In the genomic region with DNA sequence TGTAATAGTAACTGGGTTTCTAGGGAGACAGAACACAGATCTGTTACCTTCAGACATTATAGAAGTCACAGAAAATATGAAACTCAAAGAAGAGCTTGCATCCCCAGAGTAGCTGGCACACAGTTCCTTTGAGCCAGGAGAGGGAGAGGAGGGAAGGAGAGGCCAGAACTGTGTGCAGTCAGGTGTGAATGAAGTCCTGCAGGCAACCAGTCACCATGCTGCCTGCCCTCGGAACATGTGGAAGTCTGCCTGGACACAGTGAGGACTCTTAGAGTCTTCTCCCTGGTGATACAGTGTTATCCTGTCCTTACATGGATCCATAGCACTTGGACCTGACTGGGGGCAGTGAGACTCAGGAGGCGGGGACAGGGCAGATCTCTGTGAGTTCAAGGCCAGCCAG, we compare ENCODE assay signal across 22 mouse cellular contexts. TPM values are rescaled to one million over a fixed set of nuclear protein-coding genes. Genes with fewer than 3 reads are reported as not detected.
"Had no signal": no experiment of that assay in that cellular context is flagged by ENCODE, and none has a peak within 500 bp of the region (broad histone marks: within the 10 kb centered on the region; RNA-seq: fewer than 3 reads in every experiment).

No protein-coding gene starts in this region.

- H3K9me3 ChIP-seq: lung, embryonic 15.5 days; midbrain, embryonic 10.5 days; midbrain, embryonic 12.5 days; neural tube, embryonic 13.5 days; neural tube, embryonic 15.5 days had no signal

- H3K4me3 ChIP-seq: lung, embryonic 15.5 days; midbrain, embryonic 10.5 days; midbrain, embryonic 12.5 days; myocyte; neural tube, embryonic 13.5 days; neural tube, embryonic 15.5 days had no signal

- H3K4me1 ChIP-seq: lung, embryonic 15.5 days; midbrain, embryonic 12.5 days had no signal

- ATAC-seq: liver, postnatal 0 days; lung, postnatal 0 days; midbrain, embryonic 16.5 days had no signal

- H3K36me3 ChIP-seq: lung, embryonic 15.5 days; midbrain, embryonic 10.5 days; midbrain, embryonic 12.5 days; neural tube, embryonic 13.5 days; neural tube, embryonic 15.5 days had no signal

- DNase-seq: liver, postnatal 0 days; lung, adult 2 months; lung, postnatal 14 days; lung, postnatal 36 days; midbrain, embryonic 14.5 days; retina, postnatal 1 day; right cerebral cortex, adult 18-20 months; right cerebral cortex, postnatal 25 days; right cerebral cortex, postnatal 4 days; spleen, adult 18-20 months; thymus, adult 18-20 months; thymus, postnatal 14 days; thymus, postnatal 36 days had no signal

- H3K9ac ChIP-seq: liver, postnatal 0 days; lung, embryonic 15.5 days; midbrain, embryonic 12.5 days; neural tube, embryonic 13.5 days; neural tube, embryonic 15.5 days had no signal

- H3K27ac ChIP-seq: lung, embryonic 15.5 days; macrophage; midbrain, embryonic 10.5 days; midbrain, embryonic 12.5 days; neural tube, embryonic 13.5 days; neural tube, embryonic 15.5 days had no signal

- H3K27me3 ChIP-seq: lung, embryonic 15.5 days; neural tube, embryonic 13.5 days; neural tube, embryonic 15.5 days had no signal

- H3K4me2 ChIP-seq: lung, embryonic 15.5 days; midbrain, embryonic 12.5 days; neural tube, embryonic 13.5 days; neural tube, embryonic 15.5 days had no signal

RNA-seq across cellular contexts. Expression of a gene that starts 13.7 kb away (rescaled TPM):
- polyA plus RNA-seq: macrophage had no signal
